Mouse (Mus musculus): ENCODE measurements around the gene Arpc5. TPM values are rescaled to one million over a fixed set of nuclear protein-coding genes. Genes with fewer than 3 reads are reported as not detected.

Arpc5 gene
- polyA plus RNA-seq, 1 experiment from 2014 or later, result 131 TPM

GRCm38 (mm10) chr1:152817794-152818193, 51.5 kb downstream of the Arpc5 start:
- Histone ChIP-seq H3K36me3 (ENCODE audit: control insufficient read depth, insufficient read depth) (no peaks in the 10 kb centered on the region), H3K27ac (ENCODE audit: low read length) (no peak overlapping the region), H3K27me3 (ENCODE audit: control insufficient read depth, insufficient read depth, low read depth, low read length) (no peaks in the 10 kb centered on the region), H3K4me3 (ENCODE audit: low read depth, low read length) (no peak overlapping the region), H3K4me1 (ENCODE audit: control insufficient read depth, low read depth, low read length) (no peaks in the 10 kb centered on the region), H3K4me2 (ENCODE audit: low read depth, low read length) (no peak overlapping the region), H3K9me3 (replicated peaks; ENCODE audit: control insufficient read depth, low read length) (no peaks in the 10 kb centered on the region), H3K9ac (ENCODE audit: low read depth, low read length) (no peak overlapping the region)
- 71% methylated on average over 10 of the region's 10 CpGs for WGBS (ENCODE audit: insufficient replicate concordance)
- ATAC-seq (ENCODE audit: low read depth), result no peak

DNA sequence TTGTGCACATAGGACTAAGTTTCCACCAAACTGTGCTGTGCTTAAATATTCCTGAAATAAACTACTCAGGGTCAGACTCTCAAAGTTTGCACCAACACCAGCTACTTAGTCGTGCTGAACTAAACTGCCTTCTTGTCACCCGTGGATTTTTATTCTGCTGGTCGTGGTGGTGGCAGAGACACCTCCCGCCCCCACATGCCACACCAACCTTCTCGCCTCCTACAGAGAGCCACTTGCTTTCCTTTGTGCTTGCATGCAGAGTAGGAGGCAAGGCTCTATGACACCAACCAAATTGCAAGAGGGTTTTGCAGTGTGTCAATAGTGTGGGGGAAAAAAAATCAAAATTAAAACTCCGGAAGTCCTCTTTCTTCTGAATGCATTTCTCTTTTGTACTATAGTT, 53.2 kb downstream of the Arpc5 start:
- Histone ChIP-seq H3K4me1 (ENCODE audit: control insufficient read depth, low read depth, low read length) (no peaks in the 10 kb centered on the region), H3K27me3 (ENCODE audit: control insufficient read depth, insufficient read depth, low read depth, low read length) (no peaks in the 10 kb centered on the region), H3K9me3 (replicated peaks; ENCODE audit: control insufficient read depth, low read length) (no peaks in the 10 kb centered on the region), H3K4me3 (ENCODE audit: low read depth, low read length) (no peak overlapping the region), H3K27ac (ENCODE audit: low read length) (no peak overlapping the region), H3K4me2 (ENCODE audit: low read depth, low read length) (no peak overlapping the region), H3K36me3 (ENCODE audit: control insufficient read depth, insufficient read depth) (no peaks in the 10 kb centered on the region), H3K9ac (ENCODE audit: low read depth, low read length) (no peak overlapping the region)
- WGBS (ENCODE audit: insufficient replicate concordance), result 63% methylated on average over 6 of the region's 6 CpGs
- no peak for ATAC-seq (ENCODE audit: low read depth)

GRCm38 (mm10) chr1:152820911-152821695, 54.8 kb downstream of the Arpc5 start:
- Histone ChIP-seq H3K9ac (ENCODE audit: low read depth, low read length) (no peak overlapping the region), H3K4me3 (ENCODE audit: low read depth, low read length) (no peak overlapping the region), H3K27me3 (ENCODE audit: control insufficient read depth, insufficient read depth, low read depth, low read length) (no peaks in the 10 kb centered on the region), H3K36me3 (ENCODE audit: control insufficient read depth, insufficient read depth) (no peaks in the 10 kb centered on the region), H3K4me2 (ENCODE audit: low read depth, low read length) (no peak overlapping the region), H3K9me3 (replicated peaks; ENCODE audit: control insufficient read depth, low read length) (no peaks in the 10 kb centered on the region), H3K27ac (ENCODE audit: low read length) (no peak overlapping the region), H3K4me1 (ENCODE audit: control insufficient read depth, low read depth, low read length) (no peaks in the 10 kb centered on the region)
- 64% methylated on average over 7 of the region's 7 CpGs for WGBS (ENCODE audit: insufficient replicate concordance)
- ATAC-seq (ENCODE audit: low read depth), result no peak

DNA sequence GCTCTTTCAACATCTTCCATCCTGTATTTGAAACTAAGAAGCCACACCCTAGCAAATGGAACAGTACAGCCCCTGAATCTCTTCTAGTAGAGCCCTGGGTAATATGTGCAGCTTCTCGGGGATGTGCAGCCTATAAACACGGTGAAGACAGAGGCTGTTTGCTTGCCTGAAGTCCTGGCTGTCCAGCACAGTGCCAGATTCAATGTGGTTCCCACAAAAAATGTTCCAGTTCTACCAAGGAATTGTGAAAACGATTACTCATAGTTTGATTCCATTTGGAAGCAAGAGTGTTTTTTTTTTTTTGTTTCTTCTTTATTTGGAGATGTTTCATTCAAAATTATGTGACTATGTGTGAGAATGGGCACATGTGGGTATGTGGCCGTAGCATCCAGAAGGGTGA, 55.4 kb downstream of the Arpc5 start:
- ATAC-seq (ENCODE audit: low read depth), result no peak
- H3K4me3 ChIP-seq (ENCODE audit: low read depth, low read length), result no peak overlapping the region
- H3K9ac ChIP-seq (ENCODE audit: low read depth, low read length), result no peak overlapping the region
- no peaks in the 10 kb centered on the region for H3K9me3 ChIP-seq (replicated peaks; ENCODE audit: control insufficient read depth, low read length)
- 63% methylated on average over 4 of the region's 4 CpGs for WGBS (ENCODE audit: insufficient replicate concordance)
- no peaks in the 10 kb centered on the region for H3K36me3 ChIP-seq (ENCODE audit: control insufficient read depth, insufficient read depth)
- H3K4me1 ChIP-seq (ENCODE audit: control insufficient read depth, low read depth, low read length), result no peaks in the 10 kb centered on the region
- H3K27ac ChIP-seq (ENCODE audit: low read length), result no peak overlapping the region
- H3K27me3 ChIP-seq (ENCODE audit: control insufficient read depth, insufficient read depth, low read depth, low read length), result no peaks in the 10 kb centered on the region
- H3K4me2 ChIP-seq (ENCODE audit: low read depth, low read length), result no peak overlapping the region

GRCm38 (mm10) chr1:152824206-152824605, 57.9 kb downstream of the Arpc5 start:
- Histone ChIP-seq H3K4me3 (ENCODE audit: low read depth, low read length) (no peak overlapping the region), H3K27me3 (ENCODE audit: control insufficient read depth, insufficient read depth, low read depth, low read length) (no peaks in the 10 kb centered on the region), H3K27ac (ENCODE audit: low read length) (no peak overlapping the region), H3K9ac (ENCODE audit: low read depth, low read length) (no peak overlapping the region), H3K36me3 (ENCODE audit: control insufficient read depth, insufficient read depth) (no peaks in the 10 kb centered on the region), H3K4me2 (ENCODE audit: low read depth, low read length) (no peak overlapping the region), H3K9me3 (replicated peaks; ENCODE audit: control insufficient read depth, low read length) (no peaks in the 10 kb centered on the region), H3K4me1 (ENCODE audit: control insufficient read depth, low read depth, low read length) (no peaks in the 10 kb centered on the region)
- ATAC-seq (ENCODE audit: low read depth), result no peak
- 62% methylated on average over 9 of the region's 9 CpGs for WGBS (ENCODE audit: insufficient replicate concordance)

Other genes with a start within 250 kb of the Arpc5 start
- gene Apobec4, start 16.0 kb upstream of the Arpc5 start, polyA plus RNA-seq (2015; fragmentation: Nextera tagmentation; extraction: Ambion mirVana), result not detected in 2 replicates
- 12.9 and 14.2 TPM in 2 replicates for gene Rgl1, start 191 bp upstream of the Arpc5 start, polyA plus RNA-seq (2015; fragmentation: Nextera tagmentation; extraction: Ambion mirVana)
- 11.9 and 13.1 TPM in 2 replicates for gene Ncf2, start 33.7 kb downstream of the Arpc5 start, polyA plus RNA-seq (2015; fragmentation: Nextera tagmentation; extraction: Ambion mirVana)
- 8.4 and 8.7 TPM in 2 replicates for gene Smg7, start 136.1 kb downstream of the Arpc5 start, polyA plus RNA-seq (2015; fragmentation: Nextera tagmentation; extraction: Ambion mirVana)
- 0.09 TPM in 1 of 2 replicates, not detected in the other for gene Nmnat2, start 188.5 kb downstream of the Arpc5 start, polyA plus RNA-seq (2015; fragmentation: Nextera tagmentation; extraction: Ambion mirVana)